Mouse (Mus musculus): ENCODE results near the gene Trf.

- TF ChIP-seq MYOG (IDR thresholded peaks at IDR 0.05; ENCODE audit: control insufficient read depth, extremely low read depth, insufficient read length) (no peak), MAX (IDR thresholded peaks at IDR 0.05) (no peak)
Observed at GRCm38 (mm10) chr9:103246526-103247168, 16.4 kb upstream of the Trf start.

Data from C2C12 (cell line).